8 mouse cellular contexts compared by ENCODE assay signal in genomic region chr2:69585191-69585885, GRCm38 (mm10). TPM values are rescaled to one million over a fixed set of nuclear protein-coding genes. Genes with fewer than 3 reads are reported as not detected.
A peak's percentile ranks its signal among the peaks of the same experiment; 100 is the strongest.
DNase-seq lines count a peak whose midpoint lies in the region; ATAC-seq and TF ChIP-seq lines count a peak whose summit lies in the region.

No protein-coding gene starts in this region.

- no peaks in the 10 kb centered on the region for H3K36me3 ChIP-seq in E14TG2a.4 (ENCODE audit: insufficient read depth, low read length)
- H3K36me3 ChIP-seq in embryonic facial prominence, embryonic 13.5 days: no peaks in the 10 kb centered on the region
- no peaks in the 10 kb centered on the region for H3K36me3 ChIP-seq in hindbrain, postnatal 0 days (ENCODE audit: insufficient read depth, low read length)
- no peaks in the 10 kb centered on the region for H3K36me3 ChIP-seq in midbrain, embryonic 15.5 days (replicated peaks)

- DNase-seq in heart, adult 11 months: peak; percentile 76
- DNase-seq in heart, postnatal 36 days: no peak
- peak; percentile 42 for DNase-seq in hindbrain, postnatal 0 days (ENCODE audit: low spot score)
- no peak for DNase-seq in layer of hippocampus, postnatal 36 days
- no peak for DNase-seq in adrenal gland, adult 8-10 months

- peaks cover 71% of the 10 kb centered on the region for H3K4me1 ChIP-seq in E14TG2a.4 (replicated peaks; ENCODE audit: low read depth, low read length)
- H3K4me1 ChIP-seq in embryonic facial prominence, embryonic 13.5 days: peaks cover 35% of the 10 kb centered on the region
- peaks cover 10% of the 10 kb centered on the region; the same call in 1 of the 2 replicates for H3K4me1 ChIP-seq in hindbrain, postnatal 0 days (ENCODE audit: insufficient read depth, low read length)
- peaks cover 38% of the 10 kb centered on the region for H3K4me1 ChIP-seq in midbrain, embryonic 15.5 days

- no peak for ATAC-seq in embryonic facial prominence, embryonic 13.5 days (ENCODE audit: insufficient number of reproducible peaks, insufficient read depth, low FRiP score, low TSS enrichment, low read depth)
- ATAC-seq in hindbrain, postnatal 0 days: peak; percentile 47
- peak; percentile 72 for ATAC-seq in midbrain, embryonic 15.5 days (replicated peaks)

- no peaks in the 10 kb centered on the region for H3K9me3 ChIP-seq in E14TG2a.4 (ENCODE audit: low read length)
- no peaks in the 10 kb centered on the region for H3K9me3 ChIP-seq in embryonic facial prominence, embryonic 13.5 days
- no peaks in the 10 kb centered on the region for H3K9me3 ChIP-seq in hindbrain, postnatal 0 days (ENCODE audit: low read length)
- no peaks in the 10 kb centered on the region for H3K9me3 ChIP-seq in midbrain, embryonic 15.5 days

- intact Hi-C loops in heart, postnatal 36 days (cut with DNase I): no loop called here

- WGBS in embryonic facial prominence, embryonic 13.5 days: under 1% methylated on average over 61 of the region's 61 CpGs
- WGBS in hindbrain, postnatal 0 days: under 1% methylated on average over 61 of the region's 61 CpGs
- under 1% methylated on average over 61 of the region's 61 CpGs for WGBS in midbrain, embryonic 15.5 days

- peaks cover 40% of the 10 kb centered on the region for H3K27me3 ChIP-seq in E14TG2a.4 (ENCODE audit: insufficient read depth, low read length)
- peaks cover 87% of the 10 kb centered on the region for H3K27me3 ChIP-seq in embryonic facial prominence, embryonic 13.5 days
- H3K27me3 ChIP-seq in hindbrain, postnatal 0 days (ENCODE audit: insufficient read depth, low read length): peaks cover 14% of the 10 kb centered on the region
- peaks cover 40% of the 10 kb centered on the region for H3K27me3 ChIP-seq in midbrain, embryonic 15.5 days (replicated peaks)

- H3K27ac ChIP-seq in embryonic facial prominence, embryonic 13.5 days: no peak overlapping the region
- peak overlapping the region; percentile 7; the same call in 1 of the 2 replicates for H3K27ac ChIP-seq in hindbrain, postnatal 0 days
- peak overlapping the region; percentile 36 for H3K27ac ChIP-seq in midbrain, embryonic 15.5 days

- peak overlapping the region; percentile 62 for H3K9ac ChIP-seq in embryonic facial prominence, embryonic 13.5 days
- peak overlapping the region; percentile 47 for H3K9ac ChIP-seq in hindbrain, postnatal 0 days (replicated peaks; ENCODE audit: low read length)
- H3K9ac ChIP-seq in midbrain, embryonic 15.5 days: peak overlapping the region; percentile 49

- no peak for TF ChIP-seq CTCF in E14TG2a.4 (conservative IDR thresholded peaks at IDR 0.05; ENCODE audit: low read length)
- TF ChIP-seq CTCF in hindbrain, postnatal 0 days (IDR thresholded peaks at IDR 0.05; ENCODE audit: low read depth): no peak

- H3K4me3 ChIP-seq in E14TG2a.4 (replicated peaks; ENCODE audit: low read length): peak overlapping the region; percentile 95
- H3K4me3 ChIP-seq in embryonic facial prominence, embryonic 13.5 days: peak overlapping the region; percentile 64
- H3K4me3 ChIP-seq in hindbrain, postnatal 0 days (ENCODE audit: low read length): peak overlapping the region; percentile 55
- H3K4me3 ChIP-seq in midbrain, embryonic 15.5 days: peak overlapping the region; percentile 63

- peak overlapping the region; percentile 100 for H3K4me2 ChIP-seq in embryonic facial prominence, embryonic 13.5 days
- H3K4me2 ChIP-seq in hindbrain, postnatal 0 days (ENCODE audit: low read depth, low read length): peak overlapping the region; percentile 98
- peak overlapping the region; percentile 99 for H3K4me2 ChIP-seq in midbrain, embryonic 15.5 days

RNA-seq across cellular contexts. Expression of gene Lrp2, which starts 0.5 kb away (rescaled TPM):
- total RNA-seq in heart, postnatal 36 days (2021): 1 to 10 TPM in 1 of 2 experiments, under 1 TPM in 1; 0.89 to 1.7 TPM
- 0.34 and 0.40 TPM in 2 replicates for polyA plus RNA-seq in embryonic facial prominence, embryonic 13.5 days (2015; fragmentation: Nextera tagmentation; extraction: Ambion mirVana)
- total RNA-seq in hindbrain, postnatal 0 days (2014; rRNA removed): 3.9 and 5.4 TPM in 2 replicates
- 0.46 and 0.48 TPM in 2 replicates for polyA plus RNA-seq in hindbrain, postnatal 0 days (2015; fragmentation: Nextera tagmentation; extraction: Ambion mirVana)
- polyA plus RNA-seq in midbrain, embryonic 15.5 days (2015; fragmentation: Nextera tagmentation; extraction: Ambion mirVana): 1.2 TPM in 2 replicates
- total RNA-seq in layer of hippocampus, postnatal 36 days (2021): under 1 TPM; 0.65 to 0.86 TPM
- total RNA-seq in adrenal gland, adult 8-10 months (2022): under 1 TPM; 0.15 to 0.42 (median 0.24) TPM

Comparison
In these comparisons a context has a peak if more than half of its experiments do, and no peak if none do; other contexts are left out.
1. DNase-seq: peak in heart, adult 11 months (single experiment) and hindbrain, postnatal 0 days (single experiment); none in heart, postnatal 36 days (0 of 2), layer of hippocampus, postnatal 36 days (0 of 2) and adrenal gland, adult 8-10 months (single experiment).
2. Peak in every context shown above with its lines, with median percentiles within 50 percentile points of each other: H3K4me3 ChIP-seq, H3K4me2 ChIP-seq and H3K9ac ChIP-seq.